ENCODE assay signal across 21 mouse cellular contexts in genomic region chr1:186631457-186631856, GRCm38 (mm10).
DNase-seq lines count a peak whose midpoint lies in the region; ATAC-seq lines count a peak whose summit lies in the region.
"Had no signal": no experiment of that assay in that cellular context is flagged by ENCODE, and none has a peak within 500 bp of the region (broad histone marks: within the 10 kb centered on the region; RNA-seq: fewer than 3 reads in every experiment).

No protein-coding gene starts in this region.

- no peaks in the 10 kb centered on the region for H3K27me3 ChIP-seq in heart, embryonic 15.5 days
- no peaks in the 10 kb centered on the region for H3K27me3 ChIP-seq in limb, embryonic 12.5 days
- no peaks in the 10 kb centered on the region for H3K27me3 ChIP-seq in limb, embryonic 10.5 days (ENCODE audit: low read depth, poor library complexity, severe bottlenecking)
- H3K27me3 ChIP-seq in limb, embryonic 15.5 days = no peaks in the 10 kb centered on the region
- H3K27me3 ChIP-seq: forebrain, embryonic 12.5 days; intestine, embryonic 15.5 days had no signal

- DNase-seq in heart, adult 11 months = peak; percentile 71
- DNase-seq in heart, adult 8-10 months (ENCODE audit: low spot score) = no peak
- no peak for DNase-seq in heart, adult 9 months (ENCODE audit: low spot score in 2 of 2)
- no peak for DNase-seq in limb, embryonic 10.5 days (ENCODE audit: low spot score)
- no peak for DNase-seq in frontal cortex, postnatal 25 days (ENCODE audit: low spot score in 2 of 2)
- DNase-seq: adrenal gland, adult 2 months; adrenal gland, postnatal 25 days; cerebellum, adult 18-20 months; cerebellum, adult 9-11 months; cerebellum, postnatal 36 days; forebrain, postnatal 0 days; gastrocnemius, postnatal 10 days; kidney, adult 18-20 months had no signal

- no peak overlapping the region for H3K4me3 ChIP-seq in heart, embryonic 15.5 days
- no peak overlapping the region for H3K4me3 ChIP-seq in limb, embryonic 12.5 days (replicated peaks)
- no peak overlapping the region for H3K4me3 ChIP-seq in limb, embryonic 10.5 days
- H3K4me3 ChIP-seq in limb, embryonic 15.5 days = no peak overlapping the region
- H3K4me3 ChIP-seq: forebrain, embryonic 12.5 days; hindbrain, embryonic 10.5 days; intestine, embryonic 15.5 days had no signal

- H3K4me2 ChIP-seq in heart, embryonic 15.5 days = no peak overlapping the region
- no peak overlapping the region for H3K4me2 ChIP-seq in limb, embryonic 12.5 days
- no peak overlapping the region for H3K4me2 ChIP-seq in limb, embryonic 15.5 days
- H3K4me2 ChIP-seq: forebrain, embryonic 12.5 days; heart, embryonic 11.5 days; hindbrain, embryonic 14.5 days; intestine, embryonic 15.5 days had no signal

- H3K4me1 ChIP-seq in heart, embryonic 15.5 days (replicated peaks) = peaks cover 9% of the 10 kb centered on the region
- H3K4me1 ChIP-seq in limb, embryonic 12.5 days (replicated peaks) = peaks cover 17% of the 10 kb centered on the region
- peaks cover 10% of the 10 kb centered on the region; the same call in 1 of the 2 replicates for H3K4me1 ChIP-seq in limb, embryonic 10.5 days
- peaks cover 4% of the 10 kb centered on the region; the same call in 1 of the 2 replicates for H3K4me1 ChIP-seq in limb, embryonic 15.5 days
- H3K4me1 ChIP-seq: hindbrain, embryonic 10.5 days; intestine, embryonic 15.5 days had no signal

- no peak for ATAC-seq in heart, embryonic 15.5 days (replicated peaks; ENCODE audit: insufficient number of reproducible peaks, insufficient read depth, low FRiP score, low read depth)
- no peak for ATAC-seq in limb, embryonic 12.5 days (ENCODE audit: insufficient number of reproducible peaks, insufficient read depth, low FRiP score, low TSS enrichment, low read depth)
- ATAC-seq in limb, embryonic 15.5 days (ENCODE audit: insufficient number of reproducible peaks, low FRiP score, low TSS enrichment, low read depth) = no peak
- ATAC-seq: forebrain, postnatal 0 days; intestine, embryonic 15.5 days had no signal

- H3K36me3 ChIP-seq in heart, embryonic 15.5 days = 0 out of 2 replicates have a peak, but pooled peaks cover 5% of the 10 kb centered on the region
- peaks cover 41% of the 10 kb centered on the region for H3K36me3 ChIP-seq in limb, embryonic 12.5 days
- peaks cover 24% of the 10 kb centered on the region for H3K36me3 ChIP-seq in limb, embryonic 10.5 days
- H3K36me3 ChIP-seq in limb, embryonic 15.5 days = peaks cover 4% of the 10 kb centered on the region; the same call in 1 of the 2 replicates
- H3K36me3 ChIP-seq: forebrain, embryonic 12.5 days; hindbrain, embryonic 10.5 days; intestine, embryonic 15.5 days had no signal

- H3K9ac ChIP-seq in heart, embryonic 15.5 days = no peak overlapping the region
- H3K9ac ChIP-seq in limb, embryonic 12.5 days (replicated peaks) = no peak overlapping the region
- no peak overlapping the region for H3K9ac ChIP-seq in limb, embryonic 15.5 days
- H3K9ac ChIP-seq: forebrain, embryonic 12.5 days; forebrain, postnatal 0 days; hindbrain, embryonic 14.5 days; intestine, embryonic 15.5 days had no signal

- H3K27ac ChIP-seq in heart, embryonic 15.5 days = 0 out of 2 replicates have a peak overlapping the region, but pooled peaks have one; percentile 7
- H3K27ac ChIP-seq in limb, embryonic 12.5 days = peak overlapping the region; percentile 41; the same call in 1 of the 2 replicates
- H3K27ac ChIP-seq in limb, embryonic 10.5 days = no peak overlapping the region
- peak overlapping the region; percentile 58; the same call in 1 of the 2 replicates for H3K27ac ChIP-seq in limb, embryonic 15.5 days
- H3K27ac ChIP-seq: forebrain, embryonic 12.5 days; hindbrain, embryonic 10.5 days; hindbrain, embryonic 14.5 days; intestine, embryonic 15.5 days had no signal

- no peaks in the 10 kb centered on the region for H3K9me3 ChIP-seq in heart, embryonic 15.5 days (replicated peaks)
- H3K9me3 ChIP-seq in limb, embryonic 12.5 days = no peaks in the 10 kb centered on the region
- no peaks in the 10 kb centered on the region for H3K9me3 ChIP-seq in limb, embryonic 10.5 days (replicated peaks)
- H3K9me3 ChIP-seq in limb, embryonic 15.5 days = no peaks in the 10 kb centered on the region
- H3K9me3 ChIP-seq: forebrain, embryonic 12.5 days; hindbrain, embryonic 10.5 days; intestine, embryonic 15.5 days had no signal

- WGBS in heart, embryonic 15.5 days = 74% methylated on average over 6 of the region's 6 CpGs
- WGBS in limb, embryonic 12.5 days = 78% methylated on average over 6 of the region's 6 CpGs
- 87% methylated on average over 6 of the region's 6 CpGs for WGBS in limb, embryonic 10.5 days
- WGBS in limb, embryonic 15.5 days = 58% methylated on average over 6 of the region's 6 CpGs
